Mouse (Mus musculus) ES-Bruce4 (cell line): ENCODE data around the gene Zfp385c. TPM values are rescaled to one million over a fixed set of nuclear protein-coding genes. Genes with fewer than 3 reads are reported as not detected.

Experiments used
- H3K27ac ChIP-seq: 2 replicates; pipeline ENCODE4 v1.5.1; 2012; ENCODE audit warnings: low read length, inconsistent platforms; ENCODE audit not compliant: insufficient read depth
- H3K27me3 ChIP-seq: 2 replicates; pipeline ENCODE4 v1.6.1; 2012; ENCODE audit warnings: mild to moderate bottlenecking, low read length, inconsistent platforms; ENCODE audit not compliant: control insufficient read depth, poor library complexity, insufficient read depth, severe bottlenecking
- H3K36me3 ChIP-seq: 2 replicates; pipeline ENCODE4 v1.6.1; 2012; ENCODE audit warnings: inconsistent platforms, mild to moderate bottlenecking, low read length, moderate library complexity; ENCODE audit not compliant: control insufficient read depth, poor library complexity, insufficient read depth, severe bottlenecking
- H3K4me1 ChIP-seq: one replicate; pipeline ENCODE4 v1.8.1; 2011; ENCODE audit warnings: low read length; ENCODE audit not compliant: control insufficient read depth, insufficient read depth
- H3K4me3 ChIP-seq: 2 replicates; pipeline ENCODE4 v1.5.1; 2011; ENCODE audit warnings: low read depth, mild to moderate bottlenecking, low read length
- H3K9ac ChIP-seq: 2 replicates; pipeline ENCODE4 v1.6.1; 2012; ENCODE audit warnings: low read depth, mild to moderate bottlenecking, inconsistent platforms; ENCODE audit not compliant: poor library complexity, severe bottlenecking
- H3K9me3 ChIP-seq: replicated peaks from 2 replicates; pipeline ENCODE4 v1.6.1; 2012; ENCODE audit warnings: mild to moderate bottlenecking, low read length, inconsistent platforms; ENCODE audit not compliant: control insufficient read depth, poor library complexity, insufficient read depth, severe bottlenecking
- CTCF ChIP-seq: IDR thresholded peaks from one replicate; pipeline ENCODE4 v1.8.1; 2011; ENCODE audit warnings: low read depth, low read length
- EP300 ChIP-seq: IDR thresholded peaks from 2 replicates; pipeline ENCODE4 v1.6.1; 2011; ENCODE audit warnings: low read depth, low read length; ENCODE audit not compliant: insufficient read depth
- POLR2A ChIP-seq: IDR thresholded peaks from one replicate; pipeline ENCODE4 v1.8.1; 2011; ENCODE audit warnings: low read length; ENCODE audit not compliant: insufficient read depth
- polyA plus RNA-seq: library from polyadenylated mRNA; stranded (reverse); fragments of >200 nt; gene quantifications from 2 replicates; pipeline ENCODE4 v1.2.4, GENCODE M21; 2011; ENCODE audit warnings: low read depth; ENCODE audit not compliant: missing spikeins, insufficient read depth, insufficient read length

The Zfp385c gene
- polyA plus RNA-seq, 1 experiment = 1.9 TPM

- Histone ChIP-seq H3K27me3 (no peaks in the 10 kb centered on the region), H3K9ac (peak overlapping the region; percentile 36), H3K9me3 (no peaks in the 10 kb centered on the region), H3K4me1 (no peaks in the 10 kb centered on the region), H3K4me3 (peak overlapping the region; percentile 15; the same call in 1 of the 2 replicates), H3K36me3 (peaks cover 2% of the 10 kb centered on the region), H3K27ac (0 out of 2 replicates have a peak overlapping the region, but pooled peaks have one; percentile 1)
- TF ChIP-seq POLR2A (no peak), CTCF (no peak), EP300 (no peak)
Measured at GRCm38 (mm10) chr11:100735954-100736745, 43.9 kb upstream of the Zfp385c start.

DNA sequence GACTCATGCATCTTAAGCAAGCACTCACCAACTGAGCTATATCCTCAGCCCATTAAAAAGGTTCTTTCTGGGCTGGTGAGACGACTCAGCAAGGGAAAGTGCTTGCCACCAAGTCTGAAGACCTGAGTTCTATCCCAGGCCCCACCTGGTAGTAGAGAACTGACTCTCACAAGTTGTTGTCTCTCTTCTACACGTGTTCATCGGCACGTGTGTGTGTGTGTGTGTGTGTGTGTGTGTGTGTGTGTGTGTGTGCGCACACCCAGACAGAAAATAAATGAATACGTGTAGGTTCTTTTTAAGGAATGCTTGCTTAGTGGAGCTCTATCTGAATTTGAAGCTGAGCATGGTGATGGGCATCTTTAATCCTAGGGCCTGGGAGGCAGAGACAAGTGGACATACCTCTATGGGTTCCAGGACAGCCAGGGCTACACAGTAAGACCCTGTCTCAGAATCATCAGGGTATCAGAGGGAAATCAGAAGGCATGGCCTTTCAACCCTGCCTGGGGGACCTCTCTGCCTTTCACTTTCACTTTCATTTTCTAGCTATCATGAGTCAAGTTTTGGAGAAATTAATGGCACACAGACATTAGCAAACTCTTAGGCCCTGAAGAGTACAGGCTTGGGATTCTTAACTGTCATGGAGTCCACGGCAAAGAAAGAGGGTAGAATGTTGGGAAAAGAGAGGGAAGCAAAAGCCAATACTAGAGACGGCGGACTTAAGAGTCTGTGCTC is 43.0 kb upstream of the Zfp385c start:
- H3K4me3 ChIP-seq = no peak overlapping the region
- peaks cover 2% of the 10 kb centered on the region for H3K36me3 ChIP-seq
- no peaks in the 10 kb centered on the region for H3K4me1 ChIP-seq
- no peaks in the 10 kb centered on the region for H3K27me3 ChIP-seq
- no peaks in the 10 kb centered on the region for H3K9me3 ChIP-seq
- H3K9ac ChIP-seq = 0 out of 2 replicates have a peak overlapping the region, but pooled peaks have one; percentile 36
- no peak for TF ChIP-seq CTCF
- TF ChIP-seq POLR2A = no peak
- no peak for TF ChIP-seq EP300
- H3K27ac ChIP-seq = no peak overlapping the region

- Histone ChIP-seq H3K4me1 (no peaks in the 10 kb centered on the region), H3K4me3 (no peak overlapping the region), H3K36me3 (peaks cover 4% of the 10 kb centered on the region), H3K27me3 (no peaks in the 10 kb centered on the region), H3K9me3 (no peaks in the 10 kb centered on the region), H3K9ac (no peak overlapping the region), H3K27ac (no peak overlapping the region)
- no peak for TF ChIP-seq EP300
- no peak for TF ChIP-seq POLR2A
- no peak for TF ChIP-seq CTCF
Measured at GRCm38 (mm10) chr11:100730477-100731205, 38.4 kb upstream of the Zfp385c start.

GRCm38 (mm10) chr11:100729976-100730375 is 37.7 kb upstream of the Zfp385c start:
- TF ChIP-seq CTCF (no peak), EP300 (no peak), POLR2A (no peak)
- peaks cover 3% of the 10 kb centered on the region for H3K4me1 ChIP-seq
- H3K9ac ChIP-seq = no peak overlapping the region
- no peak overlapping the region for H3K4me3 ChIP-seq
- no peaks in the 10 kb centered on the region for H3K9me3 ChIP-seq
- H3K36me3 ChIP-seq = peaks cover 4% of the 10 kb centered on the region; the same call in 1 of the 2 replicates
- no peak overlapping the region for H3K27ac ChIP-seq
- H3K27me3 ChIP-seq = no peaks in the 10 kb centered on the region

GRCm38 (mm10) chr11:100728601-100729000 is 36.3 kb upstream of the Zfp385c start:
- H3K36me3 ChIP-seq = peaks cover 4% of the 10 kb centered on the region; the same call in 1 of the 2 replicates
- no peaks in the 10 kb centered on the region for H3K9me3 ChIP-seq
- no peak overlapping the region for H3K9ac ChIP-seq
- peaks cover 3% of the 10 kb centered on the region for H3K4me1 ChIP-seq
- no peak overlapping the region for H3K27ac ChIP-seq
- H3K27me3 ChIP-seq = no peaks in the 10 kb centered on the region
- no peak overlapping the region for H3K4me3 ChIP-seq
- TF ChIP-seq POLR2A = no peak
- no peak for TF ChIP-seq EP300
- TF ChIP-seq CTCF = no peak
